Mouse (Mus musculus) cortical plate, adult 2 months (tissue): Measurements from ENCODE around the gene Gm7075.

Experiments used
- CTCF ChIP-seq: fragments of 200-500 bp; IDR thresholded peaks from 2 replicates; pipeline ENCODE4 v1.5.1; 2011; ENCODE audit warnings: mild to moderate bottlenecking, control low read depth, low read length; ENCODE audit not compliant: insufficient read depth; ENCODE audit errors: extremely low read depth
- POLR2A ChIP-seq: fragments of 200-500 bp; IDR thresholded peaks from 2 replicates; pipeline ENCODE4 v1.6.1; 2011; ENCODE audit warnings: mild to moderate bottlenecking, low read length, control low read depth; ENCODE audit not compliant: insufficient read depth; ENCODE audit errors: extremely low read depth

- TF ChIP-seq CTCF (peak; percentile 35), POLR2A (no peak)
Measured at GRCm38 (mm10) chr10:63422736-63422992, 1.1 kb upstream of the Gm7075 start.
